Mouse (Mus musculus): ENCODE data around the gene Wdr61.

GRCm38 (mm10) chr9:54689446-54689845, 44.9 kb downstream of the Wdr61 start:
- no peak for TF ChIP-seq ZNF384 (IDR thresholded peaks at IDR 0.05; ENCODE audit: low read depth, low read length)
- TF ChIP-seq MAFK (IDR thresholded peaks at IDR 0.05; ENCODE audit: insufficient read depth, low read depth, low read length) = no peak

Measured in ES-E14 (cell line).